Mouse (Mus musculus) limb, embryonic 11.5 days (tissue): Measurements from ENCODE around the gene Serinc4. TPM values are rescaled to one million over a fixed set of nuclear protein-coding genes. Genes with fewer than 3 reads are reported as not detected.

Experiments used
- ATAC-seq: fragments of 200-750 bp; cut with Nextera tagmentation; 2 replicates; pipeline ENCODE4 v1.8.0; 2017; ENCODE audit warnings: low read depth; ENCODE audit not compliant: insufficient number of reproducible peaks, low FRiP score, low TSS enrichment
- DNase-seq: peaks from one replicate; pipeline ENCODE4 v3.0.0-alpha.2; 2015; ENCODE audit warnings: low spot score
- H3K27ac ChIP-seq: fragments of 300-500 bp; sonication (generic); replicated peaks from 2 replicates; pipeline ENCODE4 v1.5.1; 2014; ENCODE audit warnings: low read depth, mild to moderate bottlenecking, low read length
- H3K27me3 ChIP-seq: fragments of 300-500 bp; sonication (generic); 2 replicates; pipeline ENCODE4 v1.6.1; 2014; ENCODE audit warnings: mild to moderate bottlenecking, low read length, mixed read lengths; ENCODE audit not compliant: control insufficient read depth, insufficient read depth
- H3K36me3 ChIP-seq: fragments of 300-500 bp; sonication (generic); 2 replicates; pipeline ENCODE4 v1.6.1; 2014; ENCODE audit warnings: mild to moderate bottlenecking, low read length, moderate library complexity, mixed read lengths; ENCODE audit not compliant: control insufficient read depth, insufficient read depth
- H3K4me1 ChIP-seq: fragments of 300-500 bp; sonication (generic); 2 replicates; pipeline ENCODE4 v1.6.1; 2014; ENCODE audit warnings: low read length, mixed read lengths; ENCODE audit not compliant: control insufficient read depth, insufficient read depth
- H3K4me2 ChIP-seq: fragments of 300-500 bp; sonication (generic); 2 replicates; pipeline ENCODE4 v1.6.1; 2014; ENCODE audit warnings: low read depth, mild to moderate bottlenecking, moderate library complexity; ENCODE audit not compliant: severe bottlenecking
- H3K4me3 ChIP-seq: fragments of 300-500 bp; sonication (generic); 2 replicates; pipeline ENCODE4 v1.5.1; 2014; ENCODE audit warnings: low read depth, low read length
- H3K9ac ChIP-seq: fragments of 300-500 bp; sonication (generic); 2 replicates; pipeline ENCODE4 v1.6.1; 2014; ENCODE audit warnings: mild to moderate bottlenecking, low read length
- H3K9me3 ChIP-seq: fragments of 300-500 bp; sonication (generic); 2 replicates; pipeline ENCODE4 v1.6.1; 2016; ENCODE audit warnings: low read length; ENCODE audit not compliant: control insufficient read depth
- WGBS: fragments of 180-500 bp; shearing (Covaris S2); extraction: QIAGEN DNeasy Blood & Tissue Kit; methylation state at CpG from one replicate; pipeline ENCODE4 v1.1.7; 2014; 5-methylcytosine and 5-hydroxymethylcytosine counted together
- polyA plus RNA-seq: library from polyadenylated mRNA; unstranded; fragments of >200 nt; fragmentation: Nextera tagmentation; extraction: Ambion mirVana; gene quantifications from 2 replicates; pipeline ENCODE4 v1.2.1, GENCODE M21; 2014

Gene Serinc4
- polyA plus RNA-seq, 1 experiment from 2014 or later = 0.12 TPM

DNA sequence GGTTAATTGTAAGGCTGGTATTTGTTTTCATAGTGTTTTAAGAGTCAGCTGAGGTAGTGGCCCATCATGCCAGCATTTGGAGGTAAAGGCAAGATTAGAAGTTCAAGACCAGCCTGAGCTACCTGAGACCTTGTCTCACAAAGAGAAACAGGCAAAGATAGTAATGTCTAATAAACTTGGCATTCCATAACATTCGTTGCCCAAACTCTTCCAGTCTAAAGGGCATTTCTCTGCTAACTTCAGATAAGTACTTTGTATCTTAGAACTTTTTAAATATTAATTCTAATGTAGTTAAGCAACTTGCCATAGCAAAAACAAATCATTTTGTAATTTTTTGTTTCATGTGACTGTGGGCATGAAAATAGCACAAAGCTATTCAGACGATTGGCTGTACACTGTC, 33.4 kb downstream of the Serinc4 start:
- no peaks in the 10 kb centered on the region for H3K27me3 ChIP-seq
- 96% methylated on average over 2 of the region's 2 CpGs for WGBS
- H3K9ac ChIP-seq = no peak overlapping the region
- H3K4me2 ChIP-seq = no peak overlapping the region
- H3K9me3 ChIP-seq = no peaks in the 10 kb centered on the region
- DNase-seq (no peak), ATAC-seq (no peak)
- no peak overlapping the region for H3K27ac ChIP-seq
- no peak overlapping the region for H3K4me3 ChIP-seq
- H3K36me3 ChIP-seq = peaks cover 18% of the 10 kb centered on the region; the same call in 1 of the 2 replicates
- H3K4me1 ChIP-seq = no peaks in the 10 kb centered on the region

DNA sequence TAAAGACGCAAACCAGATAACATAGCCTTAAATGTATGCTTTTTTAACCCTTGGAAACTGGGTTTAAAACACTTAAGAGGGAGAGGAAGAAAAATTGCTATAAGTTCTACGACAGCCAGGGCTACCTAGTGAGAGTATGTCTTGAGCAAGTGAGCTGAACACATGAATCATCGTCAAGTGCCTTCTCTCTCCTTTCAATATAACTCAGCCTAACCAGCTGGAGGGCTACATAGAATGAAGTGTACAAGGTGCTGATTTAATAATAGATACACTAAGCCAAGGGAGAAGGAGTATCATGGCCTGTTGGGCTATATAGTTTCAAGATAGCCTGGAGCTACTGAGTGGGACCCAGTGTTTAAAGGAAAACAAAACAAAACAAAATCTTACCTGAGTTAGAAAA, 38.1 kb downstream of the Serinc4 start:
- no peak overlapping the region for H3K27ac ChIP-seq
- 97% methylated on average over 3 of the region's 3 CpGs for WGBS
- DNase-seq (no peak), ATAC-seq (no peak)
- H3K4me2 ChIP-seq = no peak overlapping the region
- H3K4me1 ChIP-seq = peaks cover 6% of the 10 kb centered on the region; the same call in 1 of the 2 replicates
- H3K4me3 ChIP-seq = no peak overlapping the region
- peaks cover 16% of the 10 kb centered on the region; the same call in 1 of the 2 replicates for H3K36me3 ChIP-seq
- no peak overlapping the region for H3K9ac ChIP-seq
- H3K9me3 ChIP-seq = no peaks in the 10 kb centered on the region
- H3K27me3 ChIP-seq = no peaks in the 10 kb centered on the region

GRCm38 (mm10) chr2:121416356-121416755, 40.2 kb downstream of the Serinc4 start:
- Histone ChIP-seq H3K9ac (no peak overlapping the region), H3K4me2 (no peak overlapping the region), H3K4me1 (peaks cover 6% of the 10 kb centered on the region; the same call in 1 of the 2 replicates), H3K27ac (no peak overlapping the region), H3K4me3 (no peak overlapping the region), H3K36me3 (peaks cover 10% of the 10 kb centered on the region; the same call in 1 of the 2 replicates), H3K9me3 (no peaks in the 10 kb centered on the region), H3K27me3 (no peaks in the 10 kb centered on the region)
- no peak for DNase-seq
- 91% methylated on average over 6 of the region's 6 CpGs for WGBS
- no peak for ATAC-seq

DNA sequence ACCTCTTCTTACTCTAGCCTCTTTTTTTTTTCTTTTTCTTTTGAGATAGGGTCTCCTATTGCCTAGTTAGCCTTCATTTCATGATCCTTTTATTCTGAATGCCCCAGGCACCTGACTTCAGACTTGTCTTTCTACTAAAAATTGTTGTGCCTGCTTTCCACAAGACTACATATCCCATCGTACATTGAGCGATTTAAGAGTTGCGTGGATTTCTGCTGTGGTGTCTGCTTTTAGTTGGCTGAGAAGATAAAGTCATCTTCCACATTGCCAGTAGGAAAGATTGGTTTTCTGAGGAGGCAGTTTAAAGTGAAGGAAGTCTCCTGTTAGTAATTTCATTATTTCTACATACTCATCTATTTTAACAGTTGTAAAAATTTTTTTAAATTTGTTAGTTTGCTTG, 41.0 kb downstream of the Serinc4 start:
- DNase-seq (no peak), ATAC-seq (no peak)
- Histone ChIP-seq H3K36me3 (peaks cover 7% of the 10 kb centered on the region; the same call in 1 of the 2 replicates), H3K4me2 (peak overlapping the region; percentile 64), H3K9me3 (no peaks in the 10 kb centered on the region), H3K27ac (no peak overlapping the region), H3K4me1 (peaks cover 6% of the 10 kb centered on the region; the same call in 1 of the 2 replicates), H3K27me3 (no peaks in the 10 kb centered on the region), H3K4me3 (peak overlapping the region; percentile 100), H3K9ac (no peak overlapping the region)
- 91% methylated on average over 3 of the region's 3 CpGs for WGBS

GRCm38 (mm10) chr2:121415103-121415502, 41.5 kb downstream of the Serinc4 start:
- Histone ChIP-seq H3K36me3 (peaks cover 5% of the 10 kb centered on the region; the same call in 1 of the 2 replicates), H3K4me2 (peak overlapping the region; percentile 64), H3K9ac (peak overlapping the region; percentile 36; the same call in 1 of the 2 replicates), H3K9me3 (no peaks in the 10 kb centered on the region), H3K27ac (no peak overlapping the region), H3K4me1 (peaks cover 6% of the 10 kb centered on the region; the same call in 1 of the 2 replicates), H3K4me3 (peak overlapping the region; percentile 100), H3K27me3 (no peaks in the 10 kb centered on the region)
- DNase-seq (no peak), ATAC-seq (no peak)
- WGBS = 70% methylated on average over 3 of the region's 3 CpGs

DNA sequence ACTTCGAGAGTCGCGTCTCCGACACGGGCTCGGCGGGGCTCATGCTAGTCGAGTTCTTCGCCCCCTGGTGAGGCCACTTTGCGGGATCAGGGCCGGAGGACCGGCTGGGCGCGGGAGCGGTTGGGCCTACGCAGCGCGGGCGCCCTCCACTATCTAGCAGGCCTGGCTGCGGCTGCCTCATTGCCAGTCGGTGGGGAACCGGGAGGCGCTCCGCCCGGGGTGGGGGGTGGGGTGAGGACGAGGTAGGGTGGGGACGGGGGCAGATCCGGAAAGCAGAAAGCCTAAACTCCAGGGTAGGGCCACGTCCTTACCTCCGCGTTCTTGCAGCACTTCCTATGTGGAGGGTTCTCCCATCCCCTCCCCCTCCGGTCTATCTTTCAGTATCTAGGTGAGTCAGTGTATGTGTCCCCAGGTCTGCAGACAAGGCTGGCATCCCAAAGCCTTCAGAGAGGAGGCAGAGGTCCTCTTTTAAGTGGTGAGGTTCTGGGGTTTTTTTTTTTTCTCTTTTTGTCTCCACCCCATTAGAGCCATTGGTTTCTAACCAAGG, 42.4 kb downstream of the Serinc4 start:
- Histone ChIP-seq H3K4me2 (peak overlapping the region; percentile 64), H3K36me3 (peaks cover 5% of the 10 kb centered on the region; the same call in 1 of the 2 replicates), H3K4me1 (peaks cover 6% of the 10 kb centered on the region; the same call in 1 of the 2 replicates), H3K27ac (peak overlapping the region; percentile 95), H3K9me3 (no peaks in the 10 kb centered on the region), H3K9ac (peak overlapping the region; percentile 100), H3K4me3 (peak overlapping the region; percentile 100), H3K27me3 (no peaks in the 10 kb centered on the region)
- peak; percentile 63 for DNase-seq
- under 1% methylated on average over 29 of the region's 32 CpGs for WGBS
- ATAC-seq = peak; percentile 35

- peak within 1 kb of the TSS; percentile 100 for H3K4me3 ChIP-seq
- ATAC-seq = peak; percentile 98
Measured at GRCm38 (mm10) chr2:121413387-121414042, 43.1 kb downstream of the Serinc4 start, which contains the start of the genes Pdia3 and Catsper2. Pdia3 (plus strand) TSS chr2:121413775. Catsper2 (minus strand) TSS chr2:121413792.

GRCm38 (mm10) chr2:121412843-121413386, 43.7 kb downstream of the Serinc4 start:
- Histone ChIP-seq H3K36me3 (no peaks in the 10 kb centered on the region), H3K27me3 (no peaks in the 10 kb centered on the region), H3K27ac (peak overlapping the region; percentile 96), H3K4me1 (peaks cover 6% of the 10 kb centered on the region; the same call in 1 of the 2 replicates), H3K9ac (peak overlapping the region; percentile 100), H3K9me3 (no peaks in the 10 kb centered on the region), H3K4me2 (peak overlapping the region; percentile 60), H3K4me3 (peak overlapping the region; percentile 100)
- DNase-seq = no peak
- 13% methylated on average over 4 of the region's 4 CpGs for WGBS
- peak; percentile 14; the same call in 1 of the 2 replicates for ATAC-seq

More at GRCm38 (mm10) chr2:121413387-121414042, 43.1 kb downstream of the Serinc4 start, which contains the start of the genes Pdia3 and Catsper2:
- peak; percentile 96 for DNase-seq
- H3K9ac ChIP-seq = peak within 1 kb of the TSS; percentile 100
- WGBS = under 1% methylated on average over 64 of the region's 68 CpGs
- no peaks in the 10 kb centered on the region for H3K9me3 ChIP-seq
- peaks cover 3% of the 10 kb centered on the region; the same call in 1 of the 2 replicates for H3K36me3 ChIP-seq
- peak within 1 kb of the TSS; percentile 64 for H3K4me2 ChIP-seq
- no peaks in the 10 kb centered on the region for H3K27me3 ChIP-seq
- H3K4me1 ChIP-seq = peaks cover 6% of the 10 kb centered on the region; the same call in 1 of the 2 replicates
- H3K27ac ChIP-seq = peak within 1 kb of the TSS; percentile 96
